Mouse (Mus musculus) lung, adult 2 months (tissue): ENCODE results near the gene Tmtc2.

ENCODE experiments used
- CTCF ChIP-seq: fragments of 200-500 bp; IDR thresholded peaks from 2 replicates; pipeline ENCODE4 v1.5.1; 2011; ENCODE audit warnings: mild to moderate bottlenecking, low read length, control low read depth; ENCODE audit not compliant: insufficient read depth
- POLR2A ChIP-seq: fragments of 200-500 bp; IDR thresholded peaks from 2 replicates; pipeline ENCODE4 v1.6.1; 2011; ENCODE audit warnings: low read depth, mild to moderate bottlenecking, control low read depth, low read length, borderline replicate concordance; ENCODE audit errors: extremely low read depth

- TF ChIP-seq CTCF (no peak), POLR2A (no peak)
Measured at GRCm38 (mm10) chr10:105535848-105536247, 38.4 kb downstream of the Tmtc2 start.
